Mouse (Mus musculus): ENCODE measurements around the gene Thap8. TPM values are rescaled to one million over a fixed set of nuclear protein-coding genes. Genes with fewer than 3 reads are reported as not detected.
A peak's percentile ranks its signal among the peaks of the same experiment; 100 is the strongest.

The Thap8 gene
- total and polyA plus RNA-seq, 2 experiments, result not detected

GRCm38 (mm10) chr7:30289071-30289713, 9.3 kb downstream of the Thap8 start:
- 69% methylated on average over 7 of the region's 7 CpGs for WGBS
- TF ChIP-seq CTCF (IDR thresholded peaks at IDR 0.05; ENCODE audit: low read depth, low read length), result no peak
- TF ChIP-seq POLR2A (IDR thresholded peaks at IDR 0.05; ENCODE audit: extremely low read depth, insufficient read depth, low read length), result no peak
- Histone ChIP-seq H3K4me3 (ENCODE audit: insufficient read depth, low read depth, low read length) (no peak overlapping the region), H3K4me1 (ENCODE audit: control insufficient read depth, insufficient read depth, low read length) (no peaks in the 10 kb centered on the region), H3K27ac (replicated peaks; ENCODE audit: insufficient read depth, low read depth, low read length) (no peak overlapping the region), H3K27me3 (ENCODE audit: control insufficient read depth, insufficient read depth, low read length) (no peaks in the 10 kb centered on the region; the same call in none of the 2 replicates), H3K36me3 (ENCODE audit: control insufficient read depth, insufficient read depth, low read length) (no peaks in the 10 kb centered on the region), H3K79me2 (ENCODE audit: control insufficient read depth, insufficient read depth, low read length) (no peaks in the 10 kb centered on the region), H3K9ac (ENCODE audit: low read depth, low read length) (no peak overlapping the region)
- DNase-seq (ENCODE audit: extremely low read depth, low read depth, low spot score), result no peak

GRCm38 (mm10) chr7:30289714-30290399, 10.0 kb downstream of the Thap8 start:
- H3K27ac ChIP-seq (replicated peaks; ENCODE audit: insufficient read depth, low read depth, low read length), result no peak overlapping the region
- no peak overlapping the region for H3K4me3 ChIP-seq (ENCODE audit: insufficient read depth, low read depth, low read length)
- H3K4me1 ChIP-seq (ENCODE audit: control insufficient read depth, insufficient read depth, low read length), result no peaks in the 10 kb centered on the region
- TF ChIP-seq CTCF (IDR thresholded peaks at IDR 0.05; ENCODE audit: low read depth, low read length) (no peak), POLR2A (IDR thresholded peaks at IDR 0.05; ENCODE audit: extremely low read depth, insufficient read depth, low read length) (no peak)
- no peaks in the 10 kb centered on the region for H3K36me3 ChIP-seq (ENCODE audit: control insufficient read depth, insufficient read depth, low read length)
- DNase-seq (ENCODE audit: extremely low read depth, low read depth, low spot score), result no peak
- H3K79me2 ChIP-seq (ENCODE audit: control insufficient read depth, insufficient read depth, low read length), result no peaks in the 10 kb centered on the region
- no peaks in the 10 kb centered on the region; the same call in none of the 2 replicates for H3K27me3 ChIP-seq (ENCODE audit: control insufficient read depth, insufficient read depth, low read length)
- 76% methylated on average over 10 of the region's 10 CpGs for WGBS
- H3K9ac ChIP-seq (ENCODE audit: low read depth, low read length), result no peak overlapping the region

GRCm38 (mm10) chr7:30291215-30292131, 11.6 kb downstream of the Thap8 start, which contains the start of gene Clip3:
Gene Clip3 (plus strand): TSS chr7:30291728.
- Histone ChIP-seq H3K4me3 (ENCODE audit: insufficient read depth, low read depth, low read length) (peak within 1 kb of the TSS; percentile 58), H3K36me3 (ENCODE audit: control insufficient read depth, insufficient read depth, low read length) (no peaks in the 10 kb centered on the region), H3K79me2 (ENCODE audit: control insufficient read depth, insufficient read depth, low read length) (no peaks in the 10 kb centered on the region), H3K27me3 (ENCODE audit: control insufficient read depth, insufficient read depth, low read length) (no peaks in the 10 kb centered on the region; the same call in none of the 2 replicates), H3K9ac (ENCODE audit: low read depth, low read length) (no peak within 1 kb of the TSS; the same call in 1 of the 2 replicates), H3K27ac (replicated peaks; ENCODE audit: insufficient read depth, low read depth, low read length) (no peak within 1 kb of the TSS), H3K4me1 (ENCODE audit: control insufficient read depth, insufficient read depth, low read length) (no peaks in the 10 kb centered on the region)
- no peak for DNase-seq (ENCODE audit: extremely low read depth, low read depth, low spot score)
- TF ChIP-seq POLR2A (IDR thresholded peaks at IDR 0.05; ENCODE audit: extremely low read depth, insufficient read depth, low read length) (no peak), CTCF (IDR thresholded peaks at IDR 0.05; ENCODE audit: low read depth, low read length) (no peak)
- WGBS, result 18% methylated on average over 35 of the region's 35 CpGs

GRCm38 (mm10) chr7:30293795-30294194, 13.9 kb downstream of the Thap8 start:
- Histone ChIP-seq H3K27me3 (ENCODE audit: control insufficient read depth, insufficient read depth, low read length) (no peaks in the 10 kb centered on the region; the same call in none of the 2 replicates), H3K4me3 (ENCODE audit: insufficient read depth, low read depth, low read length) (no peak overlapping the region), H3K4me1 (ENCODE audit: control insufficient read depth, insufficient read depth, low read length) (no peaks in the 10 kb centered on the region), H3K36me3 (ENCODE audit: control insufficient read depth, insufficient read depth, low read length) (no peaks in the 10 kb centered on the region), H3K9ac (ENCODE audit: low read depth, low read length) (no peak overlapping the region), H3K27ac (replicated peaks; ENCODE audit: insufficient read depth, low read depth, low read length) (no peak overlapping the region), H3K79me2 (ENCODE audit: control insufficient read depth, insufficient read depth, low read length) (no peaks in the 10 kb centered on the region)
- TF ChIP-seq POLR2A (IDR thresholded peaks at IDR 0.05; ENCODE audit: extremely low read depth, insufficient read depth, low read length), result no peak
- no peak for TF ChIP-seq CTCF (IDR thresholded peaks at IDR 0.05; ENCODE audit: low read depth, low read length)
- no peak for DNase-seq (ENCODE audit: extremely low read depth, low read depth, low spot score)
- WGBS, result 83% methylated on average over 13 of the region's 13 CpGs

GRCm38 (mm10) chr7:30294296-30294695, 14.4 kb downstream of the Thap8 start:
- DNase-seq (ENCODE audit: extremely low read depth, low read depth, low spot score), result no peak
- Histone ChIP-seq H3K79me2 (ENCODE audit: control insufficient read depth, insufficient read depth, low read length) (no peaks in the 10 kb centered on the region), H3K4me3 (ENCODE audit: insufficient read depth, low read depth, low read length) (no peak overlapping the region), H3K27ac (replicated peaks; ENCODE audit: insufficient read depth, low read depth, low read length) (no peak overlapping the region), H3K27me3 (ENCODE audit: control insufficient read depth, insufficient read depth, low read length) (no peaks in the 10 kb centered on the region; the same call in none of the 2 replicates), H3K4me1 (ENCODE audit: control insufficient read depth, insufficient read depth, low read length) (no peaks in the 10 kb centered on the region), H3K36me3 (ENCODE audit: control insufficient read depth, insufficient read depth, low read length) (no peaks in the 10 kb centered on the region), H3K9ac (ENCODE audit: low read depth, low read length) (no peak overlapping the region)
- WGBS, result 72% methylated on average over 5 of the region's 5 CpGs
- no peak for TF ChIP-seq POLR2A (IDR thresholded peaks at IDR 0.05; ENCODE audit: extremely low read depth, insufficient read depth, low read length)
- no peak for TF ChIP-seq CTCF (IDR thresholded peaks at IDR 0.05; ENCODE audit: low read depth, low read length)
